Mouse (Mus musculus): ENCODE results near the gene Hspb3. TPM values are rescaled to one million over a fixed set of nuclear protein-coding genes. Genes with fewer than 3 reads are reported as not detected.

The Hspb3 gene
- polyA plus RNA-seq, 2 experiments: not detected

DNA sequence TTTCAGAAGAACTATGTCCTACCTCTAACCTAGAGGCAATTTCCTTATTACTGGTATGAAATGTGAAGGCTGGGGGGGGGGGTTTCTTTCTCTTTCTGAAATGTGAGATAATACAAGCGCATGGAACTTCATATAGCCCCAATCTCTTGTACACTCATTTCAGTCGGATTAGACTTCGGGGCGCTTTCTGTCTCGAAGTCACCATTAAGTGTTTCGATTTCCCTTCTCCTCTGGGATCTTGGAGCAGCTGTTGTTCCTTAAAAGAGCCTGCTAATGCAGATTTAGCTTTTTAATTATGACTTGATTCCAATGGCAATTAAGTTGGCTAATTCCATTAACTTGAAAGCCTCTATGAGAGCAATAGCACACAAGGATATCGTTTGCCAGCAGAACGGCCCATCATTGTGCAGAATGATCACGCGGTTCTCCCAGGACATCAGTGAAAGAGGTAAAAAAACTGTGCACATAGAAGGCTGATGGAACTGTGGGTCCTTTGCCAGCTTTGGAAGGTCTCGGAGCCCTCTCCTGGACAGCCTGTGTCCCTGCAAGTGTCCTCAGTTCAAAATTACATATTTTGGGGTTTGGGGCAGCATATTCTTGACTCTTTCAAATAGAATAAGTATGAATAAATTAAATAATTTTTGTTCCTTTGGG lies 22.4 kb downstream of the Hspb3 start:
- Histone ChIP-seq H3K27ac (no peak overlapping the region), H3K4me3 (ENCODE audit: insufficient read depth in 1 of 2, low read depth in 2 of 2, low read length in 2 of 2) (no peak overlapping the region), H3K4me1 (replicated peaks; ENCODE audit: control insufficient read depth in 2 of 2, insufficient read depth in 2 of 2, low read length in 1 of 2) (no peaks in the 10 kb centered on the region), H3K9ac (replicated peaks) (no peak overlapping the region), H3K9me3 (ENCODE audit: control insufficient read depth, low read length) (no peaks in the 10 kb centered on the region), H3K36me3 (replicated peaks; ENCODE audit: control insufficient read depth, insufficient read depth, low read depth) (no peaks in the 10 kb centered on the region), H3K27me3 (ENCODE audit: control insufficient read depth, insufficient read depth, low read length) (no peaks in the 10 kb centered on the region), H3K4me2 (ENCODE audit: low read depth) (no peak overlapping the region)
- DNase-seq (ENCODE audit: low read depth in 3 of 3, low spot score in 3 of 3) (no peak), ATAC-seq (ENCODE audit: insufficient read depth) (no peak)
- WGBS (ENCODE audit: insufficient replicate concordance): 74% methylated on average over 11 of the region's 11 CpGs
- 0 out of 2 replicates have a peak, but pooled peaks have one; percentile 26 for TF ChIP-seq CTCF (IDR thresholded peaks at IDR 0.05; ENCODE audit: low read depth)
- no peak for TF ChIP-seq EP300 (IDR thresholded peaks at IDR 0.05; ENCODE audit: low read depth)

DNA sequence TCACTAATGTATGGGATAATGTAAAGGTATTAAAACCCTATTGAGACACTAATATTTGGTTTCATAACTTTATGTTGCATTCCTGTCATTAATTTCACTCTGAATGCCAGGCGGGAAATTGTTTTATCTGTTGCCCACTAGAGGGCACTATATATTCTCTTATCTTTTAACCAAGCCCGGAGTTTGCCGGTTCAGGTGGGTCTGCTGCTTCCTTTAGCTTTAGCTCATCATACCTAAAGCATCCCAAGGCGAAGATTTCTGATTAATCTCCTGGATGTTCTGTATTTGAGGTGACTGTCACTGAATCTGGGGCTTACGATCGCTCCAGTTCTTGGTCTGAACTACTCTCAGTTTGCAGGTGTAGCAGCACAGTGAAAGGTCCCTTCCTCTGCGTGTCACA lies 24.6 kb downstream of the Hspb3 start:
- Histone ChIP-seq H3K4me1 (replicated peaks; ENCODE audit: control insufficient read depth in 2 of 2, insufficient read depth in 2 of 2, low read length in 1 of 2) (no peaks in the 10 kb centered on the region), H3K9me3 (ENCODE audit: control insufficient read depth, low read length) (no peaks in the 10 kb centered on the region), H3K27ac (no peak overlapping the region), H3K36me3 (replicated peaks; ENCODE audit: control insufficient read depth, insufficient read depth, low read depth) (no peaks in the 10 kb centered on the region), H3K4me3 (ENCODE audit: insufficient read depth in 1 of 2, low read depth in 2 of 2, low read length in 2 of 2) (no peak overlapping the region), H3K4me2 (ENCODE audit: low read depth) (no peak overlapping the region), H3K9ac (replicated peaks) (no peak overlapping the region), H3K27me3 (ENCODE audit: control insufficient read depth, insufficient read depth, low read length) (no peaks in the 10 kb centered on the region)
- DNase-seq (ENCODE audit: low read depth in 3 of 3, low spot score in 3 of 3) (no peak), ATAC-seq (ENCODE audit: insufficient read depth) (no peak)
- TF ChIP-seq CTCF (IDR thresholded peaks at IDR 0.05; ENCODE audit: low read depth) (peak; percentile 53), EP300 (IDR thresholded peaks at IDR 0.05; ENCODE audit: low read depth) (no peak)
- 15% methylated on average over 7 of the region's 7 CpGs for WGBS (ENCODE audit: insufficient replicate concordance)

DNA sequence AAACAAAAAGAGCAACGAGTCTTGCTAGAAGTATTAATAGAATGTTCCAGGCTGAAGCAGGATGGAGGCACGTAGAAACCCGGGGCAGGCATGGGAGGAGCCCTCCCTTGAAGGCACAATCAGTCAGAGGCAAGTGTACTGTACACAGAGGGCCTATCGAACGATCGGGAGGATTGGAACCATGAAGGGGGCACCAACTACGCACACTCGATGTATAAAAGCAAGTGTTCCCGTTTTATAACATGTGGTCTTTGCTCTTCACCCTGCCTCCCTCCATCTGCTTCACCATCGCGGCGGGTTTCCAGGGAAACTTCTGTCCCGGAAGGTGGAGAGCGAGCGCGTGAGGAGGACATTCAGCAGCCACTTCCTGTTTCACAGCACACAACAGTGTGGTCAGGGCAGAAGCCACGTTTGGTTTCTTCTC lies 27.7 kb downstream of the Hspb3 start:
- H3K27ac ChIP-seq: no peak overlapping the region
- no peak overlapping the region for H3K4me3 ChIP-seq (ENCODE audit: insufficient read depth in 1 of 2, low read depth in 2 of 2, low read length in 2 of 2)
- no peak overlapping the region for H3K9ac ChIP-seq (replicated peaks)
- H3K4me1 ChIP-seq (replicated peaks; ENCODE audit: control insufficient read depth in 2 of 2, insufficient read depth in 2 of 2, low read length in 1 of 2): no peaks in the 10 kb centered on the region
- WGBS (ENCODE audit: insufficient replicate concordance): 33% methylated on average over 17 of the region's 17 CpGs
- TF ChIP-seq EP300 (IDR thresholded peaks at IDR 0.05; ENCODE audit: low read depth): no peak
- no peak for TF ChIP-seq CTCF (IDR thresholded peaks at IDR 0.05; ENCODE audit: low read depth)
- DNase-seq (ENCODE audit: low read depth in 3 of 3, low spot score in 3 of 3) (no peak), ATAC-seq (ENCODE audit: insufficient read depth) (0 out of 2 replicates have a peak, but pooled peaks have one; percentile 31)
- H3K4me2 ChIP-seq (ENCODE audit: low read depth): peak overlapping the region; percentile 23; the same call in 1 of the 2 replicates
- no peaks in the 10 kb centered on the region for H3K36me3 ChIP-seq (replicated peaks; ENCODE audit: control insufficient read depth, insufficient read depth, low read depth)
- H3K27me3 ChIP-seq (ENCODE audit: control insufficient read depth, insufficient read depth, low read length): no peaks in the 10 kb centered on the region
- H3K9me3 ChIP-seq (ENCODE audit: control insufficient read depth, low read length): no peaks in the 10 kb centered on the region

GRCm38 (mm10) chr13:113634732-113635481 lies 28.6 kb downstream of the Hspb3 start:
- 52% methylated on average over 15 of the region's 15 CpGs for WGBS (ENCODE audit: insufficient replicate concordance)
- ATAC-seq (ENCODE audit: insufficient read depth): no peak

GRCm38 (mm10) chr13:113632506-113632905 lies 31.0 kb downstream of the Hspb3 start:
- DNase-seq (ENCODE audit: low read depth in 3 of 3, low spot score in 3 of 3) (no peak), ATAC-seq (ENCODE audit: insufficient read depth) (no peak)
- no peak overlapping the region for H3K4me3 ChIP-seq (ENCODE audit: insufficient read depth in 1 of 2, low read depth in 2 of 2, low read length in 2 of 2)
- TF ChIP-seq CTCF (IDR thresholded peaks at IDR 0.05; ENCODE audit: low read depth) (no peak), EP300 (IDR thresholded peaks at IDR 0.05; ENCODE audit: low read depth) (no peak)
- H3K4me2 ChIP-seq (ENCODE audit: low read depth): no peak overlapping the region
- no peaks in the 10 kb centered on the region for H3K27me3 ChIP-seq (ENCODE audit: control insufficient read depth, insufficient read depth, low read length)
- WGBS (ENCODE audit: insufficient replicate concordance): 34% methylated on average over 6 of the region's 6 CpGs
- H3K9ac ChIP-seq (replicated peaks): no peak overlapping the region
- no peaks in the 10 kb centered on the region for H3K4me1 ChIP-seq (replicated peaks; ENCODE audit: control insufficient read depth in 2 of 2, insufficient read depth in 2 of 2, low read length in 1 of 2)
- no peaks in the 10 kb centered on the region for H3K9me3 ChIP-seq (ENCODE audit: control insufficient read depth, low read length)
- no peak overlapping the region for H3K27ac ChIP-seq
- H3K36me3 ChIP-seq (replicated peaks; ENCODE audit: control insufficient read depth, insufficient read depth, low read depth): no peaks in the 10 kb centered on the region

More at GRCm38 (mm10) chr13:113634732-113635481, 28.6 kb downstream of the Hspb3 start:
- Histone ChIP-seq H3K9me3 (ENCODE audit: control insufficient read depth, low read length) (no peaks in the 10 kb centered on the region), H3K9ac (replicated peaks) (no peak overlapping the region), H3K4me2 (ENCODE audit: low read depth) (no peak overlapping the region), H3K4me3 (ENCODE audit: insufficient read depth in 1 of 2, low read depth in 2 of 2, low read length in 2 of 2) (no peak overlapping the region), H3K36me3 (replicated peaks; ENCODE audit: control insufficient read depth, insufficient read depth, low read depth) (no peaks in the 10 kb centered on the region), H3K27me3 (ENCODE audit: control insufficient read depth, insufficient read depth, low read length) (no peaks in the 10 kb centered on the region), H3K27ac (no peak overlapping the region), H3K4me1 (replicated peaks; ENCODE audit: control insufficient read depth in 2 of 2, insufficient read depth in 2 of 2, low read length in 1 of 2) (no peaks in the 10 kb centered on the region)
- no peak for DNase-seq (ENCODE audit: low read depth in 3 of 3, low spot score in 3 of 3)
- no peak for TF ChIP-seq EP300 (IDR thresholded peaks at IDR 0.05; ENCODE audit: low read depth)
- TF ChIP-seq CTCF (IDR thresholded peaks at IDR 0.05; ENCODE audit: low read depth): no peak

All from liver, embryonic 14.5 days (tissue).